Mouse (Mus musculus) CH12.LX (cell line): ENCODE data around the gene Ankra2. TPM values are rescaled to one million over a fixed set of nuclear protein-coding genes. Genes with fewer than 3 reads are reported as not detected.
A peak's percentile ranks its signal among the peaks of the same experiment; 100 is the strongest.

Experiments used
- DNase-seq: peaks from one replicate; pipeline ENCODE4 v3.0.0-alpha.2; 2013; ENCODE audit errors: extremely low read depth
- H3K27ac ChIP-seq: 2 replicates; pipeline ENCODE4 v1.5.1; 2012; ENCODE audit warnings: low read depth, mild to moderate bottlenecking, control low read depth, moderate library complexity; ENCODE audit not compliant: insufficient read depth
- H3K27me3 ChIP-seq: replicated peaks from 2 replicates; pipeline ENCODE3; 2012; ENCODE audit warnings: inconsistent platforms
- H3K36me3 ChIP-seq, 2 experiments: replicated peaks in 1 of 2; 2 replicates each; pipeline versions ENCODE3 to v1.6.1; 2012; ENCODE audit warnings: inconsistent platforms in 1 of 2, low read length in 1 of 2, mild to moderate bottlenecking in 1 of 2, mixed read lengths in 1 of 2, moderate library complexity in 1 of 2; ENCODE audit not compliant: control insufficient read depth in 1 of 2, insufficient read depth in 1 of 2
- H3K4me1 ChIP-seq, 2 experiments: 2 replicates each; pipeline ENCODE4 v1.6.1; 2012; ENCODE audit warnings: inconsistent platforms in 1 of 2, moderate library complexity in 1 of 2; ENCODE audit not compliant: insufficient read depth in 2 of 2, control insufficient read depth in 1 of 2
- H3K4me2 ChIP-seq: 2 replicates; pipeline ENCODE4 v1.6.1; 2012; ENCODE audit warnings: low read depth, mild to moderate bottlenecking, control low read depth; ENCODE audit not compliant: poor library complexity, insufficient read depth, severe bottlenecking
- H3K4me3 ChIP-seq, 3 experiments: fragments of 150-350 bp in 1 of 3; sonication (generic) in 1 of 3; replicated peaks in 1 of 3; 2 replicates each; pipeline versions ENCODE3 to v1.5.1; 2011 to 2012; ENCODE audit warnings: low read depth in 2 of 3, low read length in 2 of 3, mild to moderate bottlenecking in 2 of 3, moderate library complexity in 2 of 3, control low read depth in 1 of 3, improper control_type of control experiment in 1 of 3, inconsistent platforms in 1 of 3, mixed read lengths in 1 of 3; ENCODE audit not compliant: poor library complexity in 1 of 3
- H3K79me2 ChIP-seq: replicated peaks from 2 replicates; pipeline ENCODE4 v1.6.1; 2012; ENCODE audit warnings: mild to moderate bottlenecking, moderate library complexity; ENCODE audit not compliant: control insufficient read depth, poor library complexity, insufficient read depth, severe bottlenecking; ENCODE audit errors: extremely low read depth
- H3K9ac ChIP-seq: 2 replicates; pipeline ENCODE4 v1.6.1; 2012; ENCODE audit warnings: low read depth, mild to moderate bottlenecking, control low read depth, moderate library complexity; ENCODE audit not compliant: insufficient read depth
- H3K9me3 ChIP-seq: replicated peaks from 2 replicates; pipeline ENCODE3; 2012; ENCODE audit warnings: low read length, inconsistent platforms, mixed read lengths
- BHLHE40 ChIP-seq: IDR thresholded peaks from 2 replicates; pipeline ENCODE4 v1.6.1; 2011; ENCODE audit warnings: mild to moderate bottlenecking, low read depth, low read length, improper control_type of control experiment
- CHD1 ChIP-seq: IDR thresholded peaks from 2 replicates; pipeline ENCODE4 v1.6.1; 2012; ENCODE audit warnings: low read depth, low read length, improper control_type of control experiment, inconsistent platforms
- CHD2 ChIP-seq: IDR thresholded peaks from 2 replicates; pipeline ENCODE4 v1.6.1; 2011; ENCODE audit warnings: low read length, improper control_type of control experiment
- E2F4 ChIP-seq: IDR thresholded peaks from 2 replicates; pipeline ENCODE4 v1.6.1; 2011; ENCODE audit warnings: low read depth, low read length, improper control_type of control experiment; ENCODE audit not compliant: insufficient replicate concordance
- ELF1 ChIP-seq: IDR thresholded peaks from 2 replicates; pipeline ENCODE4 v1.6.1; 2014; ENCODE audit warnings: low read depth, mild to moderate bottlenecking, inconsistent platforms, low read length, improper control_type of control experiment
- EP300 ChIP-seq: IDR thresholded peaks from 2 replicates; pipeline ENCODE4 v1.6.1; 2011; ENCODE audit warnings: low read length, improper control_type of control experiment
- ETS1 ChIP-seq: conservative IDR thresholded peaks from 2 replicates; pipeline ENCODE4 v1.6.1; 2012; ENCODE audit warnings: low read depth, mild to moderate bottlenecking, inconsistent platforms, low read length, improper control_type of control experiment, moderate library complexity
- GABPA ChIP-seq: IDR thresholded peaks from 2 replicates; pipeline ENCODE4 v1.6.1; 2012; ENCODE audit warnings: low read depth, low read length, improper control_type of control experiment, inconsistent platforms; ENCODE audit not compliant: insufficient replicate concordance
- HCFC1 ChIP-seq: IDR thresholded peaks from 2 replicates; pipeline ENCODE4 v1.6.1; 2012; ENCODE audit warnings: low read depth, mild to moderate bottlenecking, inconsistent platforms, low read length, improper control_type of control experiment
- MAFK ChIP-seq: IDR thresholded peaks from 2 replicates; pipeline ENCODE4 v1.6.1; 2011; ENCODE audit warnings: low read length, improper control_type of control experiment; ENCODE audit not compliant: insufficient replicate concordance
- MAX ChIP-seq: IDR thresholded peaks from 2 replicates; pipeline ENCODE4 v1.6.1; 2011; ENCODE audit warnings: low read length, improper control_type of control experiment
- MAZ ChIP-seq: IDR thresholded peaks from 2 replicates; pipeline ENCODE4 v1.6.1; 2012; ENCODE audit warnings: low read depth, mild to moderate bottlenecking, inconsistent platforms, low read length, improper control_type of control experiment, moderate library complexity
- MYC ChIP-seq: IDR thresholded peaks from 2 replicates; pipeline ENCODE4 v1.6.1; 2011; ENCODE audit warnings: low read depth, mild to moderate bottlenecking, improper control_type of control experiment, low read length
- NRF1 ChIP-seq: IDR thresholded peaks from 2 replicates; pipeline ENCODE4 v1.6.1; 2014; ENCODE audit warnings: low read depth, mild to moderate bottlenecking, inconsistent platforms, low read length, improper control_type of control experiment, moderate library complexity
- PAX5 ChIP-seq: IDR thresholded peaks from 2 replicates; pipeline ENCODE4 v1.6.1; 2012; ENCODE audit warnings: low read length, inconsistent platforms, mixed read lengths
- POLR2A ChIP-seq: IDR thresholded peaks from 2 replicates; pipeline ENCODE4 v1.6.1; 2011; ENCODE audit warnings: low read depth, mild to moderate bottlenecking, improper control_type of control experiment, low read length
- POLR2AphosphoS2 ChIP-seq: IDR thresholded peaks from 2 replicates; pipeline ENCODE4 v1.6.1; 2011; ENCODE audit warnings: low read depth, low read length, improper control_type of control experiment
- RCOR1 ChIP-seq: conservative IDR thresholded peaks from 2 replicates; pipeline ENCODE4 v1.6.1; 2012; ENCODE audit warnings: low read depth, mild to moderate bottlenecking, inconsistent platforms, low read length, improper control_type of control experiment
- SMC3 ChIP-seq: IDR thresholded peaks from 2 replicates; pipeline ENCODE4 v1.6.1; 2011; ENCODE audit warnings: low read depth, low read length, improper control_type of control experiment
- TBP ChIP-seq: conservative IDR thresholded peaks from 2 replicates; pipeline ENCODE4 v1.6.1; 2011; ENCODE audit warnings: low read depth, low read length, improper control_type of control experiment
- TCF12 ChIP-seq: IDR thresholded peaks from 2 replicates; pipeline ENCODE4 v1.6.1; 2014; ENCODE audit warnings: low read depth, mild to moderate bottlenecking, inconsistent platforms, low read length, improper control_type of control experiment
- UBTF ChIP-seq: IDR thresholded peaks from 2 replicates; pipeline ENCODE4 v1.6.1; 2012; ENCODE audit warnings: low read depth, mild to moderate bottlenecking, inconsistent platforms, low read length, improper control_type of control experiment, moderate library complexity
- USF2 ChIP-seq: conservative IDR thresholded peaks from 2 replicates; pipeline ENCODE4 v1.6.1; 2011; ENCODE audit warnings: low read depth, low read length, improper control_type of control experiment
- ZC3H11A ChIP-seq: IDR thresholded peaks from 2 replicates; pipeline ENCODE4 v1.6.1; 2012; ENCODE audit warnings: low read depth, mild to moderate bottlenecking, inconsistent platforms, low read length, improper control_type of control experiment
- ZKSCAN1 ChIP-seq: IDR thresholded peaks from 2 replicates; pipeline ENCODE4 v1.6.1; 2012; ENCODE audit warnings: low read depth, inconsistent platforms, low read length, improper control_type of control experiment, borderline replicate concordance
- ZNF384 ChIP-seq: IDR thresholded peaks from 2 replicates; pipeline ENCODE4 v1.6.1; 2012; ENCODE audit warnings: low read depth, low read length, improper control_type of control experiment, inconsistent platforms
- dilution Hi-C: fragments of 300-500 bp; cut with MboI; formaldehyde crosslinking; loops from 2 replicates; pipeline ENCODE4 v1.14.3; 2020; ENCODE audit warnings: low sequenced_read_pairs; ENCODE audit not compliant: extremely low pct_unique_long_range_greater_than_20kb, extremely low pct_ligation_motif_present
- in situ Hi-C: fragments of 300-500 bp; cut with MboI; formaldehyde crosslinking; loops from 3 replicates; pipeline ENCODE4 v1.14.3; 2019; ENCODE audit warnings: low sequenced_read_pairs, low pct_ligation_motif_present, low pct_unique_long_range_greater_than_20kb, mixed read lengths
- polyA plus RNA-seq: library from polyadenylated mRNA; unstranded; fragments of >175 nt; gene quantifications from 2 replicates; pipeline ENCODE4 v1.2.1, GENCODE M21; 2012; ENCODE audit warnings: low read depth; ENCODE audit not compliant: insufficient read length
- total RNA-seq, 2 experiments: library from RNA; depleted of rRNA; stranded (reverse); fragments of 300-350 nt in 1 of 2; fragments of >200 nt in 1 of 2; gene quantifications; 2 replicates each; pipeline ENCODE4 v1.2.3; 2012 to 2014

Gene Ankra2
- total and polyA plus RNA-seq, 3 experiments, result 11.1 to 15.3 (median 12.4) TPM

DNA sequence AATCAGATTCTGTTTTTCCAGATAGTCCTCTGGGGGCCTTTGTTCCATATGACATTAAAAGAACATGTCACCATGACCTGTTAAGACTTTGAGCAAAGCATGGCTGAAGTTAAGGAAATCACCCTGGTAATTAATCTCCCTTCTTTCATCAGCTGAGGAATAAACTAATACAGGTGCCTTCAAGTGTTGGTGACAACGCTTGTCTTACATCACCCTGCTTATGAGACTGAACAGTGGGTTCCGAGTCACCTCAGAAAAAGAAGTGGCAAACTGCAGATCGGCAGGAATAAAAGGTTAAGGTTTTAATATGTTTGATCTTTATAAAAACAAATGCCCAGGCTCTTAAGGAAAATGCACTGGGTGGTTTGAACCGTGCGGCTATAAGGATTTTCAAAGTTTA lies 16.8 kb downstream of the Ankra2 start, which contains the start of gene Gm21976:
Gene Gm21976 (plus strand): TSS at position 202 of the 400 bp plus-strand sequence.
- Histone ChIP-seq H3K4me1 (peaks cover 20 to 21% of the 10 kb centered on the region in 2 experiments), H3K4me3 (no peak within 1 kb of the TSS), H3K27ac (no peak within 1 kb of the TSS), H3K9ac (no peak within 1 kb of the TSS), H3K4me2 (no peak within 1 kb of the TSS), H3K79me2 (no peaks in the 10 kb centered on the region)
- no peak for DNase-seq
- TF ChIP-seq TBP, result no peak
- no peak for TF ChIP-seq TCF12
- no peak for TF ChIP-seq ELF1
- TF ChIP-seq MAZ, result no peak
- TF ChIP-seq ZNF384, result no peak
- no peak for TF ChIP-seq USF2
- no peak for TF ChIP-seq POLR2AphosphoS2
- no peak for TF ChIP-seq MYC
- no peak for TF ChIP-seq GABPA
- no peak for TF ChIP-seq UBTF
- no peak for TF ChIP-seq EP300
- no peak for TF ChIP-seq E2F4
- no peak for TF ChIP-seq MAFK
- TF ChIP-seq PAX5, result no peak
- no peak for TF ChIP-seq RCOR1
- TF ChIP-seq MAX, result no peak
- TF ChIP-seq NRF1, result no peak
- TF ChIP-seq, all 38 proteins: peak for 0
- Histone ChIP-seq H3K27me3 (no peaks in the 10 kb centered on the region), H3K9me3 (no peaks in the 10 kb centered on the region), H3K36me3 (peaks cover 4 to 17% of the 10 kb centered on the region in 2 experiments)
- in situ Hi-C loops, result no loop called here
- dilution Hi-C loops, result no loop called here

- Histone ChIP-seq H3K4me2 (no peak overlapping the region), H3K79me2 (no peaks in the 10 kb centered on the region), H3K36me3 (peaks cover 0 to 4% of the 10 kb centered on the region in 2 experiments), H3K27me3 (no peaks in the 10 kb centered on the region), H3K4me1 (peaks cover 11 to 13% of the 10 kb centered on the region in 2 experiments), H3K9me3 (no peaks in the 10 kb centered on the region), H3K9ac (no peak overlapping the region), H3K4me3 (no peak overlapping the region), H3K27ac (no peak overlapping the region)
- TF ChIP-seq MAZ (no peak), NRF1 (no peak), EP300 (peak; percentile 24; the same call in 1 of the 2 replicates), GABPA (no peak), SMC3 (no peak), USF2 (no peak), TCF12 (peak; percentile 47; the same call in 1 of the 2 replicates), POLR2AphosphoS2 (no peak), HCFC1 (no peak), CHD1 (no peak), CHD2 (no peak), BHLHE40 (peak; percentile 62), POLR2A (no peak), E2F4 (no peak), ELF1 (no peak), ETS1 (peak; percentile 41; the same call in 1 of the 2 replicates), ZC3H11A (no peak), ZKSCAN1 (peak; percentile 69)
- in situ Hi-C loops (no loop called here), dilution Hi-C loops (no loop called here)
- no peak for DNase-seq
These were observed 18.2 kb downstream of the Ankra2 start for GRCm38 (mm10) chr13:98280990-98281650.
